Mouse (Mus musculus): ENCODE data around the gene Ccdc88c.

DNA sequence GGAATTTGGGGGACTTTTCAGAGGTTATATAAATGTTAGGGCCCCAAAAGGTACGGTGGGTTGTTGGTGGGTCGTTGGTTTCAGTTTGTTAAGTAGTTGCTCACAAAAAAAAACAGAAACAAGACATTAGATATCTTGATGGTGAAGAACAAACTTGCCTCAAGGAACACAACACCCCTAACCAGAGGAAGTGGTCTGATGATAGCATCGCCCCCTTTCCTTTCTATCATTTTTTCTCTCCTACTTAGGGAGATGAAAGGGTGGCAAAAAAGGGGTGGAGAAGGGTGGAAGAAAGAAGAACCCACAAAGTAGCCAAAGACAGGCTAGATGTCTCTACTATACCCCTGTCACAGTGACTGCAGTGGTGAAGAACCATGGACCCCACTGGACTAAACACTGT lies 138.3 kb downstream of the Ccdc88c start:
- TF ChIP-seq CTCF (IDR thresholded peaks at IDR 0.05; ENCODE audit: extremely low read depth, insufficient read depth, low read length) = no peak
- TF ChIP-seq POLR2A (IDR thresholded peaks at IDR 0.05; ENCODE audit: extremely low read depth, insufficient read depth, low read length) = no peak
